Mouse (Mus musculus): Measurements from ENCODE around the gene Fam129a.
"Not testable (repeated sequence)": the region's sequence is repeated elsewhere in the genome, so short reads cannot be mapped to it uniquely, and the experiment has no call there.

Fam129a gene

DNA sequence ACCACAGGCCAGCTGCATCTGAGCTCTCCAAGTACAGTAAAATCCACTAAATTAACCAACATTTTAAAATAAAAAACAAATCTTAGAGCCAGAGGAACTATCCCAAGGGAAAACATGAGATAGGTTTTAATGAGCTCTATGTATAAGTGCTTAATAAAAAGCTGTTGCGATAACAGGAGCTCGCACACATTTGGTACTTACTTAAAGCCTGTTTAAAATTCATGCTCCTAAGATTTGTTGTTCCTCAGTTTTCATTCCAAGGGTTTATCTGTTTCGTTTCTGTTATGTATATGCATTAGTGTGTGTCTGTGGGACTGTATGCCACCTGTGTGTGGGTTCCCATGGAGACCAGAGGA lies 135.4 kb downstream of the Fam129a start:
- no peak for DNase-seq

DNA sequence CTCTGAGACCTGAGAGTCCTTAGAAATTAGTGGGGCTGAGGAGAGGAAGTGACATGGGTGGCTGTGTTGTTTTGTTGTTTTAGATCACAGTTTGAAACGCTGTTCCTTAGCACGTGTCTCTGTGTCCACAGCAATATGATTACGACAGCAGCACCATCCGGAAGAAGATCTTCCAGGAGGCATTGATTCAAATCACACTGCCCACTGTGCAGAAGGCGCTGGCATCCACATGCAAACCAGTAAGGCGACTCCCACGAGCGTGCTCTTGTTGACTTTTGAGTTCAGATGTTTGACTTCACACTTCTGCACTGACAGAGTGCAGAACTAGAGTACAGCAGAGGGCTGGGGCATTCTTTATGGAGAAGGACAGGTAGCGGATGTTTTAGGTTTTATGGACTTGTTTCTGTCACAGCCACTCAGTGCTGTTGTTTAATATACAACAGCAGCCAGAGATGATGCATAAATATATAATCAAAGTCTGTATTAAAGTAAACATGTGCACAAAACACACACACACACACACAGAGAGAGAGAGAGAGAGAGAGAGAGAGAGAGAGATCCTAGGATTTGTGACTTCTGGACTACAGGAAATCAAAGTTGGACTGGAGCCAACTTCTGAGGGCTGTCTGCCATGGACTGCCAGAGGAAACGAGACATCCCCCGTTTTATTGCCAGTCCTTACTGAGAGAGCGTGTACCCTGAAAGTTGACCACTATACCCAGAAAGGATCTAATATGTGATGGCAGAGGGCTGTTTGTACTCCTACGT lies 138.2 kb downstream of the Fam129a start:
- no peak for DNase-seq

DNA sequence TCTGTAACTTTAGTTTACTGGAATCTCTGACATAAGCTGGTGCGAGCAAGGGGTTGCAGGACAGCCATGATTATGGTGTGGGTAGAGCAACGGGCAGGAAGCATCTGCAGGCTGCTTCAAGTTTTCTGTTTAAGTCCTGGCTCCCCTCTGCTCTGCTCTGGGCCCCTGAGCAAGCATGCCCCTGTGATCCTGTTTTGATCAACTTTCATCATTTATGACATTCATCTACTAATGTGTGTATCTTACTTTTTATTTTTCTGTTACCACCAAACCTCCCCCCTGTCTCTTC lies 138.7 kb downstream of the Fam129a start:
- no peak for DNase-seq

DNA sequence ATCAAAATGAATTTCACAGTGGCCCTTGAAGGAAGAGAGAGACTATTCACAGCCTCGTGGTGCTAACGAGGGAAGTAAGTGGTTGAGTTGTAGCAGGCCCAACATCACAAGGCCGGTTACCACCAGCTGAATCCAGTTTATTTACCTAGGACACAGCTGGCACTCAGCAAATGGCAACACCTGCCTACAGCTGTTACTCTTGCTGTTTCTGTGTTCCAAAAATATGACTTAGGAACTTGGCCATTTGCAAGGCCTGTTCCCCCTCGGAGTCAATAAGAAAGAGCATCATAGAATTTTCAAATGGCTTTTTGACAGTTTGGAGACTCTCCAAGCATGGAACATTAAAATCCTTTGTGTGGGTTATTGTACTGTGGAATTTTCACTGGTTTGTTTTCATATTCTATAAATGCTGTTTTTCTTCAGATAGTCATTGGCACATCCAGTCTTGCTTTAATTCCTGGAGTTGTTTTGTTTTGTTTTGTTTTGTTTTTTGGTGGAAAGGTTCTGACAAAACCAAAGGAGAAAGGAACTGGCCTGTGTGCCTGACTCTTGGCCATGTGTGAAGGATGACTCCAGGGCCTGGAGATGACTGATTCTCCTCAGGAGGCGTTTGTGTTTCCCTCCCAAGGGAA lies 139.6 kb downstream of the Fam129a start:
- DNase-seq: no peak

DNA sequence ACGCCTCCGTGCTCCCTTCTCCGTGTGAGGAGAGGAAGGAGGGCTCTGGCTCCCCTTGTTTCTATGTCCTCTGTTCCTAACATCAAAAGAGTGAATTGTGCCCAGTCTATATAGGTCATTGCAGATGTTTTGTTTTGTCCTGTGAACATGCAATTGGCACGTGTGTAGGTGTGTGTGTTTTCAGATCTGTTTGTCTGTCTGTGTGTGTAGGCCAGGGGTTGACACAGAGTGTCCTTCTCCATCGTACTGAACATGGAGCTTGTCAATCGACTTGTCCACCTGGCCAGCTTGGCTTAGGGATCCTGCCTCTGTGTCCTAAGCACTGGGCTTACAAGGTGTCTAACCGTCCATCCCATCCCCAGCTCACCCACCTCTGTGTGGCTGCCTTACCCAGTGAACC lies 140.1 kb downstream of the Fam129a start:
- no peak for DNase-seq

DNA sequence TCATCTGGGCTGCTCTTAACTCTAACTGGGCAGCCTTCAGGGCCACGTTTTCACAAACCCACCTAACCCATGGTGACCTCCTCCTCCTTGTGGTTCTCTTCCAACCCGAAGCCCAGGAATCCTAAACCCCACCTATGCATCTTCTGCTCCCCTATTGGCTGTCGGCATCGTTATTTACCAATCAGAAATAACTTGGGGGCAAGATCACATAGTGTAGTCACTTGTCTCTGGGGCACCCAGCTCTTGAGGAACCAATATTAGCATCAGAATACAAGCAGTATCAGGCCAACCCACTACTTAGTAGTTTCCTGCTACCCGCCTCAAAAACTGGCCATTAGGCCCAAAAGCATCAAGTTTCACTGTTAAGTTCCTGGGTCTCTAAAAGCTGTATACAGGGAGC lies 141.7 kb downstream of the Fam129a start:
- DNase-seq: no peak

DNA sequence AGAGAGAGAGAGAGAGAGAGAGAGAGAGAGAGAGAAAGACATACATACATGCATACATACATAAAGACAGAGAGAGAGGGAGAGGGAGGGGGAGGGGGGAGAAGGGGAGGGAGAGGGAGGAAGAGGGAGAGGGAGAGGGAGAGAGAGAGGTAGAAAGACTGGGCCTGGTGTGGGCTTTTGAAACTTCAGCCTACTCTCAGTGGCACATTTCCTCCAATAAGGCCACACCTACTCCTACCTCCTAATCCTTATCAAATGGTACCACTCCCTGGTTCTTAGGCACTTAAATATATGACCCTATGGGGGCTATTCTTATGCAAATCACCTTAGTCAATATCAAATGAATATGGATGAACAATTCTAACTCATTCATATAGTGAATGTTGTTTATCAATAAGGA lies 142.6 kb downstream of the Fam129a start:
- DNase-seq: no peak

DNA sequence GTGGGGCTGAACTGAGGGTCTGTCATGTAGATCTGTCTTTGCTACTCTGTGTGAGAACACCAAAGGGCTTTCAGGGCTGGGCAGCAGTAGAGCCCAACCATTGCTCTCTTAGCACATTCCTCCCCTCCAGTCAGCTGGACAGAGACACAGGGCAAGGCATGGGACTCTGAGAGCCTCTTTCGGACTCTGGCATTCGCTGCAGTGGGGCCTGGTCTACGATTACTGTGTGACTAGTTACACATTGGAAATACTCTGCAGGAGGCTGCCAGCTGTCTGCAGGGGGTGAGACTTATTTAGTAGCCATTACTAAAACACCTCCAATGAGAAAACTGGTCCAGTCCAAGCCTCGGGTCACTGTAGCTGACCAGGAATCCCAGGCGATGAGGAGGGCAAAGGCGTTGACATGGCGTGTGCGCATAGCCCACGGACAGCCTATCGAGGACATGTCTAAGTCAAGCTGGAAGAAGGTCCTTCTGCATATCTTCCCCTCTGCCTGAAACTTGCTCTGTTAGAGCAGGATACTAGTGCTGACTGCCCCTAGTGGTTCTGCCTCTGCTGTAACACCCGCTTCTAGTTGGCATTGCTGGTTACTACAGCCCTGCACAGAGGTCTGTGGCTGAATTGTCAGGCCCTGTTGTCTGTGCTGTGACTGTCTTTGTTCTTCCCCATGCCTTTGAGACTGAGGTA lies 145.2 kb downstream of the Fam129a start:
- DNase-seq: no peak

DNA sequence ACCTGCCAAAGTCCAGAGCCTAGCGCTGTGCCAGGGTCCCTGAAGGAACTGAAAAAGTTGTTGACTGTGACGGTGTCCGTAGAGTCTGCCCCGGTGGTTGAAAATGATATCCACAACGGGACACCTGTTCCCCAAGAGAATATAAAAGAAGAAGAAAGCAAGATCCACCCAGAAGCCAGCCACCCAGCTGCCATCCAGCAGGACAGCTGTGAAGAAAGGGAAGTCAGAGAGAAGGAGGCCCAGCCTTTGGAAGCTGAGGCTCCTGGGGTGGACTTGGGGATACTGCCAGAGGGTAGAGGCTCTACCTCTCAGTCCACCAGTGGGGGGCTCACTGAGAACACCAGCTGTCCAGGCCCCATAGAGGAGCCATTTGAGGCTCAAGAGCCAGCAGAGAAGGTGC lies 146.6 kb downstream of the Fam129a start:
- no peak for DNase-seq

DNA sequence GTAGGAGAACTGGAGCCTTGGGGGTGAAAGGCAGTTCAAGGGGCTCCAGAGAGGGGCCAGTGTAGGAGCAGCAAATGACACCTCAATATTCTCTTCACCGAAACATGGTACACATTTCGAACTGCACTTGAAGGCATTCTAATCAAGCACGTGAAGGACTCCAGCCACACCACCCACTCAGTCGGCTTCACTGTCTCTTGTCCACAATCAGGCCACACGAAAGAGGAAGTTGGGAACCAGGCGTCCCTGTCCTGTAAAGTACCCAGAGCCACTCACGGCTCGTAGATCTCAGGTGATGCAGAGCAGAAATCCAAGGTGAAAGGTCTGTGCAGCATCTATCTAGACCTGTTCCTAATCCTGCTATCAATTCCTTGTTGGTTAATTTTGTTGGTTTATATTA lies 147.6 kb downstream of the Fam129a start:
- no peak for DNase-seq

DNA sequence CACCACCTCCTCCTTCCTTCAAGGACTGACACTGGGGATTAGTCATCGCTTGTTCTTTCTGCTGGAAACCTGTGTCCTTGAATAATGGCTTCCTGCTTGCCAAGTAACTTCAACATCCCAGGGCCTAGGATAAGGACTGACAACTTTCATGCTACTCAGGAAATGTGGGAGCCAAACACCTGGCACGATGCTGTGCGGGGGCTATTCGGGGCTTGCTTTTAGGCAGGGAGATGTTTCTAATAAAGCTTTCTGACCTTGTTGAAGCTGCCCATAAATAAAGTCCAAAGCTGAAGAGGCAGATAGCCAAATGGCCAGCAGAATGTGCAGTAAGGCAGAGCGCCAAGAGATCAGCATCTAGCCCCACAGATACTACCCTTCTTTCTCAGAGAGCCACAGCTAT lies 148.9 kb downstream of the Fam129a start:
- no peak for DNase-seq

DNA sequence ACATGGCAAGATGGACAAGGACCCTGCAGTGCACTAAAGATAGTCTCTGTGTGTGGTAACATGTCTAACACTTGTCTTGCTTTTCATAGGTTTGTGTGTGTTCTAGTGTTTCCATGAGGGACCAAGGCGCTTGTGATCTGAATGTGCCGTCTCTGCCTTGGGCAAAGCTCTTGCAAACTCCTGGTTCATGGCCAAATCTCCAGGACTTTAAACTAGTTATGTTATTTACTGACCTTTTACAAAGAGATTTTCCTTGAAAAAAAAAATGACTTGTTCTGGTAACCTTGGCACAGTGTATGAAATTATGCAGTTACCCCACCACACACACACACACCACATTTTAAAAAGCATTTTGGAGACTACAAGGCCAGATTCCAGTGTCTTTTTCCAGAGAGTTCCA lies 149.6 kb downstream of the Fam129a start:
- DNase-seq: no peak

DNA sequence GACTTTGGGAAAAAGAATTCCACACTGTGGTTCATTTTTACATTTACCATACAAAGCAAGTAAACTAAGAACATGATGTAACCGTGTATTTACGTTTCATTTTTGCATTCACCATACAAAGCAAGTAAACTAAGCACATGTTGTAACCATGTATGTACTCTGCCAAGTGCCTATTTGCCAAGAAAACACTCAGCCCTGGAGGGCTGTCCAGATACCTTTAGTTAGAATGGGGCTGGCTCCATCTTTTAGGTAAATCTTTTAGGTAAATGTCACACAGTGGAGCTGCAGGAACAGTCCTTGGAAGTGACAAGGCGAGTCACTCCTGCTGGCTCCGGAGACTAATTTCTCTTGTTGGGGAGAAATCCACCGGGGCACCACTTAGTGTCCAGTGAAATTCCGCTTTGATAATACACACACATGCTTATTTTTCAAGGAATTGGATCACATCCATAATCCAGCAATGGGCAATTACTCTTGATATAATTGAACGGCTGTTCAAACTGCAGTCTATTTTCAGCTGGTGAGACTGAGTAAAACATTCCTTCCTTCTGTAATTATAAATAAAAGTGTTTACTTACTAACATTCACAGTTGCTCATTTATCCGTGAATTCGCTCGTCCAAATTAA lies 150.5 kb downstream of the Fam129a start:
- no peak for DNase-seq

DNA sequence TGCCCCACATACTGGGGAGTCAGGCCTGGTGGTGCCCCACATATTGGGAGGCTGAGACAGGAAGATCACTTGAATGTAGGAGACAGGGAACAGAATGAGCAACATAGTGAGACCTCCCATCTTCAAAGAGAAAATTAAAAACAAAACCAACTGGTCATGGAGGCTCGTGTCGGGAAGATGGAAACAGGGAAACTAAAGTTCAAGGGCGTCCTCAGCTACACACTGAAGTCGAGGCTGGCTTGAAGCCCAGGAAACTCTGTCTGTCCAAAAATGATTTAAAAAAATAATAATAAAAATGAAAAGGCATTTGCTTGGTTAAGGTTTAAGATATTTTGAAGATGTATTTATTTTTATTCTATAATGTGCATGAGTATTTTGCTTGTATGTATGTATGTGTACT lies 152.8 kb downstream of the Fam129a start:
- DNase-seq: no peak

DNA sequence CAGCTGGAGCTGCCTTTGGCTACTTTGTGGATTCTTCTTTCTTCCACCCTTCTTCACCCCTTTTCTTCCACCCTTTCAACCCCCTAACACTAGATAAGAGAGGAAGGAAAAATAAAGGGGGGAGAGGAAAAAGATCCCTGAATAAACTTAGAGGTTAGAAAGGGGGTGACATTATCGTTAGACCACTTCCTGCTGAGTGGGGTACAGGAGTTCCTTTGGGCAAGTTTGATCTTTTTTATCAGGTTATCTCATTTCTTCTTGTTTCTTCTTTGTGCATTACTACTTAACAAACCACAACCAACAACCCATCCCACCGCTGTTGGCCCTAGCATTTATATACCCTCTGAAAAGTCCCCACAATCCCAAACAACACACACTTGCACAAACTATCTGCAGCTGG lies 154.6 kb downstream of the Fam129a start:
- no peak for DNase-seq

DNA sequence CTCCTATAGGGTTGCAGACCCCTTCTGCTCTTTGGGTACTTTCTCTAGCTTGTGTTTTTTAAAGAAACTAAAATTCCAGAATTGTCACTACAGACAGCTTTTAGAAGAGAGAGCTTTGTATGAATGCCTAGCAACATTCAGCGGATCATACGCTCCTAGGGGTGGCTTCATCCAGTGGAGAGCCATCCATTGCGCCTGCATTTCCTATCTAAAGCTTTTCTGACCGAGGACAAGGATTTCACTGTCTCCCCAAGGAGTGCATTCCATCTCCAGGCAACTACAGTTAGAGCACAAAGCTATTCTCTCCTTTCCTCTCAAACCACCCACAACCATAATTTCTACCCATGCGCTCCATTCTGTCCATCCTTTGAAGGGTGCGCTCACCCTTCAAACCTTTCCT lies 155.4 kb downstream of the Fam129a start:
- DNase-seq: no peak

DNA sequence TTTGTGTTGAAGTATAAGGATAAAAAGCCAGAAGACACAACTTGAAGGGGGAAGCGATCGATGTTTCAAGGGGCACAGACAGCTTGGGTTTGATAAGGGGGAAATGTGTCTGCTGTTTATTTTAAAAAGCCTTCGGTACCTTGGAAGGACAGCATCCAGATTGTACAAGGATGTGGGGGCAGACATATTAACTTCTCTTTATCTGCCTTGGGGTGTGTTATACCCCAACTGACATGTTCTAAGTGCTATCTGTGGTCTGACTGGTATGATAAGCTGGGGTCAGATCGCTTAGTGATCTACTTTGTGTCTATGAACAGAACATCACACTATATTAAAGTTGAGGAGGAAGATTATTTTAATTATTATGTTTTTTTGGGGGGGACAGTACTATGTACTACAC lies 157.2 kb downstream of the Fam129a start:
- no peak for DNase-seq

DNA sequence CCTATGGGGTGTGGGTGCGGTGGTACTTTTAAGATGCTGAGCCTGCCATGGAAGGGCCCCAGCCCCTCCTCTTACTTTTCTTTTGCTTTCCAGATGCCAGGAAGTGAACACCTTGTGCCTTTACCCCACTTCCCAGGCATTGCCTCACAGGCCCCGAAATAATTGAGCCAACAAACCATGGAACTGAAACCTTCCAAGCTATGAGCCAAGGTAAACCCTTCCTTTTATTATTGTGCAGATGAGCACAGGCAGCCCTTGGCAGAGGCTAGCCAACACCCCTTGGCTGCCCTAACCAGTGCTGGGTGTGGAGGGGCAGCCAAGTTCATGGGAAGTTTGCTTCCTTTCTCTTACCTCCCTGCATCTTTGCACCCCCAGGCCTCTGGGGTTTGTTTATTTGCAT lies 166.2 kb downstream of the Fam129a start:
- DNase-seq: no peak

DNA sequence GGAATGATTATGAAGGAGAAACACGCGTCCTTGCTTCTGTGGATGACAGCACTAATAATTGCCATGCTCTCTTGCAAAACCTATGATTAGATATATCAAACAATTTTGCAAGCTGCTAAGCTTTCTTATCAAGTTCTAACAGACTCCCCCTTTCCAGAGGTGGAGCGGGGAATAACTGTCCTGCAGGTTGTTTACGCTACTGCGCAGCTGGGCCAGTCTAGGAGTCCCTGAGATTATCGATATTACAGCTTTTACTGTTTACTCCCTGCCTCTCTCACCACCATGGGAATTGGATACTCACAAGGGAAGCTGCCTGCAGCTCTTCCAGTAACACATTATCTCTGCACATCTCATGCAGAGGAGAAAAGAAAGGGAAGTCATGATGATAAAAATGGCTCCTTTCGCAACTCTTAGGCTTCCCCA lies 170.2 kb downstream of the Fam129a start:
- DNase-seq: no peak

DNA sequence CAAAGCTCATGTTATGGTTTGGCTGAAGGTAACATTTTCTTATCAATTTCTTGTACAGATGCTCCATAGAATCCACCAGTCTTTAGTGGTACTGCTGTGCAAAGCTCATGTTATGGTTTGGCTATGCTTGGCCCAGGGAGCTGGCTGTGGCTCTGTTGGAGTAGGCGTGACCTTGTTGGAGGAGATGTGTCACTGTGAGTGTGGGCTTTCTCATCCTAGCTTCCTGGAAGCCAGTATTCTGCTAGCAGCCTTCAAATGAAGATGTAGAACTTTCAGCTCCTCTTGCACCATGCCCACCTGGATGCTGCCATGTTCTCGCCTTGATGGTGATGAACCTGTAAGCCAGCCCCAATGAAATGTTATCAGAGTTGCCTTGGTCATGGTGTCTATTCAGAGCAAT lies 178.9 kb downstream of the Fam129a start:
- DNase-seq: not testable (repeated sequence)

DNA sequence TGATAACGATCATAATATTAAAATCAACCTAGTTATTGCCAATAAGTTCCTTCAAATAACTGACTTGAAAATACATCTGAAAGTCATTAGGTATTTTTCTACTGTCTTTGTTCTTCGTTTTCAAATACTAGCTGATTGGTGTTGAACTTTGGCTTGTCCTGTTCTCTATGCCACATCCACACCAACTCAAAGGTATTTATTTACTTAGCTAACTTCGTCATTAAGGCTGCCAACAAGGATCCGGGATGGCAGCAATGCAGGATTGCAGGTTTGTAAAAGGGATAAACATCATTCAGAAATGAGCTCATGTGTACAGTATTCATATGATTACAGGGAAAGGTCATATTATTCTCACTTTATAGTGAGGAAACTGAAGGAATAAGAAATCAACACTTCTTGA lies 182.0 kb downstream of the Fam129a start:
- no peak for DNase-seq

DNA sequence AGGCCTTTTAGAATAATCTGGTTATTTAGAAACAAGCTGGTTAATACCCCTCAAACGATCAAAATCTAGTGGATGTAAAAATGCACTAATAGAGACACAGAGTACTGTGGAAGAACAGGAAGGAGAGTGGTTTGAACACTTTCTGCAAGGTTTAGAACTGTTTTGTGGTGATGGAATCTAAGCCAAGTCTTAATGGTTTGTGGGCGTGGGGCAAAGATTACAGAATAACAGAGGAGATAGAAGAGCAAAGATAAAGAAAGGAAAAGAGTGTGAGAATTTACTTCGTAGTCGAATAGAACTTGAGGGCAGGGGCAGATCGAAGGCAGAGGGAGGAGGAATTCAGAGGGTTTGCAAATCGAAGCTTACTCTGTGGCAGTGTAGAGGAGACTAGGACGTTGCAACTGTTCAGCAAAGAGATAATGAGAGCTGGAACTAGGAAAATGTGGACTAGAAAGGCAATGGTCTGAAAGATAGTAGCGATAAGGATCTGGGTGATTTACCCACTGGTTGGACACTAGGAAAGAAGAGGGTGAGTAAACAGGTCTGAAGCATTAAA lies 182.5 kb downstream of the Fam129a start:
- no peak for DNase-seq

DNA sequence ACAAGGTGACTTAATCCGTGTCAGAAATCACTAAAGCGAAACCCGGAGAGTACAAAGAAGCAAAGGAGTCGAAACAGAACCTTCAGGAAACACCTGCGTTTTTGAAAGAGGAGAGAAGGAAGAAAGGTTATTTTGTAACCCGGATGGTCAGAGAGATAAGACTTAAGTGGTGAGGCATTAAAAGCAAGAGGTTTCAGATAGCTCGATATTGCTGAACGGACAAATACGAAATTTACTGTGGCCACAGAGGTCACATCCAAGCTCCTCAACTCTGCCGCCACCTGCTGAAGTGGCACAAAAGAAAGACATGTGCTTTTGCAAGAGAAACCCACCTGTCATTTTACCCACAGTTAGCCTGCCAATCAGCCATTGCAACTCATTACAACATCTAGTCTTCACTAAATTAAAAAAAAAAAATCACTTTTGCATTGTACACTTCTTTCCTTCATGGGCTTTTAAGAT lies 183.1 kb downstream of the Fam129a start:
- peak; percentile 34 for DNase-seq
